Mouse (Mus musculus) kidney, adult 11 months (tissue): ENCODE measurements at regions not wholly inside any gene's neighbourhood (a gene's known extent, or its start where the extent isn't known, plus 50 kb on each side); places are given as distances from the start of the nearest gene placed in this dataset.
A peak's percentile ranks its signal among the peaks of the same experiment; 100 is the strongest.

Experiments
- DNase-seq: peaks from one replicate; pipeline ENCODE4 v3.0.0; 2022

GRCm38 (mm10) chr15:49043035-49043434 lies 4841.7 kb upstream of the Gm7489 start:
- DNase-seq, result no peak

- no peak for DNase-seq
Observed at GRCm38 (mm10) chr15:49065069-49065468, 4819.6 kb upstream of the Gm7489 start.

GRCm38 (mm10) chr15:49065875-49066274 lies 4818.8 kb upstream of the Gm7489 start:
- DNase-seq, result peak; percentile 56

GRCm38 (mm10) chr15:49066367-49066766 lies 4818.3 kb upstream of the Gm7489 start:
- no peak for DNase-seq
